Mouse (Mus musculus) hindbrain, embryonic 14.5 days (tissue): ENCODE results near the gene Shisa5. TPM values are rescaled to one million over a fixed set of nuclear protein-coding genes. Genes with fewer than 3 reads are reported as not detected.

Experiments used
- ATAC-seq: fragments of 200-750 bp; cut with Nextera tagmentation; 2 replicates; pipeline ENCODE4 v1.8.0; 2017; ENCODE audit warnings: moderate number of reproducible peaks, mild to moderate bottlenecking, moderate TSS enrichment, moderate library complexity; ENCODE audit not compliant: low FRiP score
- DNase-seq: peaks from one replicate; pipeline ENCODE4 v3.0.0-alpha.2; 2015; ENCODE audit warnings: low spot score
- H3K27ac ChIP-seq: fragments of 300-500 bp; sonication (generic); 2 replicates; pipeline ENCODE4 v1.5.1; 2014; ENCODE audit warnings: mild to moderate bottlenecking, moderate library complexity
- H3K27me3 ChIP-seq: fragments of 300-500 bp; sonication (generic); 2 replicates; pipeline ENCODE4 v1.6.1; 2014; ENCODE audit warnings: mild to moderate bottlenecking, low read length, mixed read lengths; ENCODE audit not compliant: control insufficient read depth, insufficient read depth
- H3K36me3 ChIP-seq: fragments of 300-500 bp; sonication (generic); replicated peaks from 2 replicates; pipeline ENCODE4 v1.6.1; 2014; ENCODE audit not compliant: control insufficient read depth, insufficient read depth
- H3K4me1 ChIP-seq: fragments of 300-500 bp; sonication (generic); replicated peaks from 2 replicates; pipeline ENCODE4 v1.6.1; 2014; ENCODE audit warnings: antibody characterized with exemption, low read length, mixed read lengths; ENCODE audit not compliant: control insufficient read depth, insufficient read depth
- H3K4me2 ChIP-seq: fragments of 300-500 bp; sonication (generic); replicated peaks from 2 replicates; pipeline ENCODE4 v1.6.1; 2014; ENCODE audit warnings: mild to moderate bottlenecking, moderate library complexity
- H3K4me3 ChIP-seq: fragments of 300-500 bp; sonication (generic); replicated peaks from 2 replicates; pipeline ENCODE4 v1.5.1; 2014; ENCODE audit warnings: mild to moderate bottlenecking, low read length
- H3K9ac ChIP-seq: fragments of 300-500 bp; sonication (generic); 2 replicates; pipeline ENCODE4 v1.6.1; 2014
- H3K9me3 ChIP-seq: fragments of 300-500 bp; sonication (generic); 2 replicates; pipeline ENCODE4 v1.6.1; 2016; ENCODE audit warnings: low read length; ENCODE audit not compliant: control insufficient read depth
- WGBS: fragments of 180-500 bp; shearing (Covaris S2); extraction: QIAGEN DNeasy Blood & Tissue Kit; methylation state at CpG from one replicate; pipeline ENCODE4 v1.1.7; 2014; 5-methylcytosine and 5-hydroxymethylcytosine counted together
- polyA plus RNA-seq: library from polyadenylated mRNA; unstranded; fragments of >200 nt; fragmentation: Nextera tagmentation; extraction: Ambion mirVana; gene quantifications from 2 replicates; pipeline ENCODE4 v1.2.1, GENCODE M21; 2014

The Shisa5 gene
- polyA plus RNA-seq, 1 experiment from 2014 or later = 57.9 TPM

DNA sequence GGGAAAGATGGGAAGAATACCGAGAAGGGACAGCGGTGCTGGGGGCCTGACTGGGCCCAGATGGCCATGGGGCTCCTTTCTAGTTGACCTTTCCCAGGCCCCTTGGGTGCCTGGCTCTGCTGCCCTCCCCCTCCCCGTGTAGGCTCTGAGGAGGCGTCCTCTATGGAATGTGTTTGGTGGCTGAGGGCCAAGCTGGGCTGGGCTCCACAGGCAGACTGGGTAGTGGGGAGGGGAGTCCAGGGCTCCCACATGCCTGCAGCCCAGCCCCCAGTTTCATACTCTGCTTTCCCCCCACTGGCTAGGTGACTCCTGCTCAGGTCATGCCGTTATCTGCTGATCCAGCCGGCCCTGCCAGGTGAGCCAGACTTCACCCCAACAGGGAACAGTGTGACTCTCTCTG, 60.6 kb downstream of the Shisa5 start:
- Histone ChIP-seq H3K4me1 (peaks cover 34% of the 10 kb centered on the region), H3K27me3 (no peaks in the 10 kb centered on the region), H3K27ac (peak overlapping the region; percentile 99), H3K9ac (peak overlapping the region; percentile 95; the same call in 1 of the 2 replicates), H3K4me2 (peak overlapping the region; percentile 62), H3K36me3 (peaks cover 39% of the 10 kb centered on the region), H3K4me3 (0 out of 2 replicates have a peak overlapping the region, but pooled peaks have one; percentile 83), H3K9me3 (no peaks in the 10 kb centered on the region)
- no peak for DNase-seq
- no peak for ATAC-seq
- 52% methylated on average over 6 of the region's 6 CpGs for WGBS

- Histone ChIP-seq H3K9me3 (no peaks in the 10 kb centered on the region), H3K27me3 (no peaks in the 10 kb centered on the region), H3K4me1 (peaks cover 33% of the 10 kb centered on the region), H3K36me3 (peaks cover 53% of the 10 kb centered on the region), H3K27ac (no peak overlapping the region), H3K4me3 (no peak overlapping the region), H3K9ac (no peak overlapping the region), H3K4me2 (no peak overlapping the region)
- DNase-seq (no peak), ATAC-seq (no peak)
- WGBS = 88% methylated on average over 20 of the region's 20 CpGs
Measured at GRCm38 (mm10) chr9:109100307-109100928, 62.1 kb downstream of the Shisa5 start.

- DNase-seq = no peak
- no peak overlapping the region for H3K9ac ChIP-seq
- H3K4me2 ChIP-seq = no peak overlapping the region
- 91% methylated on average over 5 of the region's 5 CpGs for WGBS
- ATAC-seq = no peak
- H3K27me3 ChIP-seq = no peaks in the 10 kb centered on the region
- no peak overlapping the region for H3K27ac ChIP-seq
- H3K36me3 ChIP-seq = peaks cover 69% of the 10 kb centered on the region
- peaks cover 28% of the 10 kb centered on the region for H3K4me1 ChIP-seq
- H3K9me3 ChIP-seq = no peaks in the 10 kb centered on the region
- no peak overlapping the region for H3K4me3 ChIP-seq
Measured at GRCm38 (mm10) chr9:109101933-109102445, 63.6 kb downstream of the Shisa5 start.

DNA sequence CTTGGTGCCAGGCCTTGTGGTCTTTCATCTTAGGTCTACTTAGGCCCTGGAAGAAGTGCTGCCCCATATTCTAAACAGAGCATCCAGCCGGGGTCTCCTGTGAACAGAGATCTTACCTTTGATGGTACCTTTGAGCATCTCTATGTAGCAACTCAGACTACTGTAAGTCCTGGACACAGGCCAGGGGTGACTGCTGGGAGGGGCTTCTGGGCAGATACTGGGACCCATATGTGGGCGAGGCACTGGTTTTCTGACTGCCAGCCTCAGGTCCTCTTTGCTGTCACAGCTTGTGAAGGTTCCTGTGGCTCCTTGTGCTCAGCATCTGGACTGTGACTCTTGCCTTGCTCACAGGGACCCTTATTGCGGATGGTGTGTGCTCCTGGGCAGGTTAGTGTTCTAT, 64.2 kb downstream of the Shisa5 start:
- 99% methylated on average over 3 of the region's 3 CpGs for WGBS
- no peak overlapping the region for H3K4me3 ChIP-seq

DNA sequence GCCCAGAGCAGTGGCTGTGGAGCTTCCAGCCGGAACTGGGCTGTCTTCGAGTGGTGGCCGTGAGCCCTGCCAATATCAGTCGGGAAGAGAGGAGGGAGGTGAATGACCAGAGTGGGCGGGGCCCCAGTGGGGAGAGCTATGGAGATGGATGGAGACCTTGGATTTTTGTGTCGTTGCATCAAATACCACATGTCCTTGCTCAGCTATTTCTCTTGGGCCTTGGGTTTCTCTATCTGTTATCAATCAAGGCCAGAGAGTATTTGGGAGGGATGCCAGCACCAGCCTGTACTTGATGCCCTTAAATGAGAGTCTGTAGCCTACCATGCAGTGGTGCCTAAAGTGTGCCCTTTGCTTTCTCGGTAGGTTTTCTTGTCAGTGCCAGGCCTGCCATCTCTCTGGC, 64.9 kb downstream of the Shisa5 start:
- no peak overlapping the region for H3K4me3 ChIP-seq
- 74% methylated on average over 7 of the region's 7 CpGs for WGBS

More for the DNA sequence above, 64.2 kb downstream of the Shisa5 start:
- no peak for ATAC-seq
- no peak overlapping the region for H3K27ac ChIP-seq
- H3K4me2 ChIP-seq = no peak overlapping the region
- peaks cover 22% of the 10 kb centered on the region for H3K4me1 ChIP-seq
- no peak overlapping the region for H3K9ac ChIP-seq
- DNase-seq = no peak
- no peaks in the 10 kb centered on the region for H3K27me3 ChIP-seq
- peaks cover 74% of the 10 kb centered on the region for H3K36me3 ChIP-seq
- no peaks in the 10 kb centered on the region for H3K9me3 ChIP-seq

GRCm38 (mm10) chr9:109104083-109104482, 65.7 kb downstream of the Shisa5 start:
- DNase-seq (no peak), ATAC-seq (no peak)
- Histone ChIP-seq H3K9me3 (no peaks in the 10 kb centered on the region), H3K4me1 (peaks cover 7% of the 10 kb centered on the region), H3K4me3 (no peak overlapping the region), H3K9ac (no peak overlapping the region), H3K27me3 (no peaks in the 10 kb centered on the region), H3K36me3 (peaks cover 90% of the 10 kb centered on the region), H3K4me2 (no peak overlapping the region), H3K27ac (no peak overlapping the region)
- 87% methylated on average over 9 of the region's 9 CpGs for WGBS

More for the DNA sequence above, 64.9 kb downstream of the Shisa5 start:
- H3K9me3 ChIP-seq = no peaks in the 10 kb centered on the region
- H3K36me3 ChIP-seq = peaks cover 81% of the 10 kb centered on the region
- no peak overlapping the region for H3K27ac ChIP-seq
- peaks cover 15% of the 10 kb centered on the region for H3K4me1 ChIP-seq
- H3K27me3 ChIP-seq = no peaks in the 10 kb centered on the region
- H3K4me2 ChIP-seq = no peak overlapping the region
- ATAC-seq = no peak
- H3K9ac ChIP-seq = no peak overlapping the region
- DNase-seq = no peak

GRCm38 (mm10) chr9:109105011-109105410, 66.6 kb downstream of the Shisa5 start:
- Histone ChIP-seq H3K27ac (no peak overlapping the region), H3K9me3 (no peaks in the 10 kb centered on the region), H3K27me3 (no peaks in the 10 kb centered on the region), H3K4me2 (no peak overlapping the region; the same call in 1 of the 2 replicates), H3K9ac (no peak overlapping the region), H3K4me3 (no peak overlapping the region), H3K4me1 (0 out of 2 replicates have a peak, but pooled peaks cover 5% of the 10 kb centered on the region), H3K36me3 (peaks cover 94% of the 10 kb centered on the region)
- 75% methylated on average over 12 of the region's 12 CpGs for WGBS
- peak; percentile 60 for DNase-seq
- 0 out of 2 replicates have a peak, but pooled peaks have one; percentile 31 for ATAC-seq

DNA sequence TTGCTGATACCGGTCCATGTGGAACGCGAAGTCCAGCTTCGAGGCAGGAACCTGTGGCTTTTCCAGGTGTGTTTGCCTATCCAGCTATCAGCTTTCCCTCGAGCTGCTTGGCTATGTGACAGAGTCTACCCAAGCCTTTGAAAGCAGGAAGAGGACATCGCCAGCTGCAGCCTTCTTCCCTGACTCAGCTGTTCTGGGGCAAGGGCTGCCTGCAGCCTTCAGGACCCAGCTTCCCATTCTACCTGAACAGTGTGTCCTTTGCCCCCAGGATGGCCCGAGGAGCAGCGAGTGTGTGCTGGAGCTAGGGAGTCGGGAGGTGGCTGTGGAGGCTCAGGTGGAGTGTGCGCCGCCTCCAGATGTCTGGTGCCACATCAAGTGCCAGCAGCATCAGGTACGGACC, 67.3 kb downstream of the Shisa5 start:
- H3K9ac ChIP-seq = no peak overlapping the region
- no peak overlapping the region for H3K4me2 ChIP-seq
- peaks cover 94% of the 10 kb centered on the region for H3K36me3 ChIP-seq
- no peak overlapping the region for H3K27ac ChIP-seq
- ATAC-seq (no peak), DNase-seq (no peak)
- no peaks in the 10 kb centered on the region for H3K27me3 ChIP-seq
- no peak overlapping the region for H3K4me3 ChIP-seq
- no peaks in the 10 kb centered on the region for H3K9me3 ChIP-seq
- 0 out of 2 replicates have a peak, but pooled peaks cover 5% of the 10 kb centered on the region for H3K4me1 ChIP-seq
- 94% methylated on average over 12 of the region's 12 CpGs for WGBS

GRCm38 (mm10) chr9:109107341-109107740, 69.0 kb downstream of the Shisa5 start:
- H3K27ac ChIP-seq = no peak overlapping the region
- ATAC-seq (no peak), DNase-seq (no peak)
- H3K4me1 ChIP-seq = 0 out of 2 replicates have a peak, but pooled peaks cover 5% of the 10 kb centered on the region
- no peak overlapping the region for H3K4me2 ChIP-seq
- no peak overlapping the region for H3K9ac ChIP-seq
- H3K27me3 ChIP-seq = no peaks in the 10 kb centered on the region
- H3K4me3 ChIP-seq = no peak overlapping the region
- H3K9me3 ChIP-seq = no peaks in the 10 kb centered on the region
- peaks cover 98% of the 10 kb centered on the region for H3K36me3 ChIP-seq
- WGBS = 84% methylated on average over 6 of the region's 6 CpGs
